ENCODE assay signal across 20 mouse cellular contexts in genomic region chr8:126461735-126462134, GRCm38 (mm10).
"Had no signal": no experiment of that assay in that cellular context is flagged by ENCODE, and none has a peak within 500 bp of the region (broad histone marks: within the 10 kb centered on the region; RNA-seq: fewer than 3 reads in every experiment).

No protein-coding gene starts in this region.

- H3K9ac ChIP-seq: limb, embryonic 13.5 days; lung, embryonic 15.5 days; midbrain, embryonic 12.5 days; midbrain, embryonic 15.5 days; neural tube, embryonic 13.5 days; stomach, embryonic 15.5 days had no signal

- H3K9me3 ChIP-seq: limb, embryonic 10.5 days; limb, embryonic 13.5 days; lung, embryonic 15.5 days; midbrain, embryonic 12.5 days; midbrain, embryonic 15.5 days; neural tube, embryonic 13.5 days; stomach, embryonic 15.5 days had no signal

- H3K4me2 ChIP-seq: limb, embryonic 13.5 days; lung, embryonic 15.5 days; midbrain, embryonic 12.5 days; midbrain, embryonic 15.5 days; neural tube, embryonic 13.5 days; stomach, embryonic 15.5 days had no signal

- H3K27ac ChIP-seq: kidney, postnatal 0 days; left cerebral cortex, adult 2 months; limb, embryonic 10.5 days; limb, embryonic 13.5 days; lung, embryonic 15.5 days; midbrain, embryonic 12.5 days; midbrain, embryonic 15.5 days; neural tube, embryonic 13.5 days; stomach, embryonic 15.5 days had no signal

- H3K4me3 ChIP-seq: left cerebral cortex, adult 2 months; limb, embryonic 10.5 days; limb, embryonic 13.5 days; lung, embryonic 15.5 days; midbrain, embryonic 12.5 days; midbrain, embryonic 15.5 days; myocyte; neural tube, embryonic 13.5 days; stomach, embryonic 15.5 days had no signal

- DNase-seq: kidney, adult 2 months; kidney, postnatal 25 days; layer of hippocampus, postnatal 36 days; lung, postnatal 10 days; lung, postnatal 36 days; retina, postnatal 1 day; right cerebral cortex, postnatal 25 days; spleen, adult 18-20 months; thymus, postnatal 25 days had no signal

- H3K4me1 ChIP-seq: limb, embryonic 10.5 days; limb, embryonic 13.5 days; lung, embryonic 15.5 days; midbrain, embryonic 12.5 days; midbrain, embryonic 15.5 days; neural tube, embryonic 13.5 days; stomach, embryonic 15.5 days had no signal

- H3K27me3 ChIP-seq: limb, embryonic 13.5 days; lung, embryonic 15.5 days; midbrain, embryonic 12.5 days; midbrain, embryonic 15.5 days; neural tube, embryonic 13.5 days; stomach, embryonic 15.5 days had no signal

- ATAC-seq: intestine, postnatal 0 days; midbrain, embryonic 15.5 days had no signal
